Mouse (Mus musculus) liver, embryonic 11.5 days (tissue): Measurements from ENCODE around the gene Nrip3. TPM values are rescaled to one million over a fixed set of nuclear protein-coding genes. Genes with fewer than 3 reads are reported as not detected.

ENCODE experiments used
- polyA plus RNA-seq: library from polyadenylated mRNA; unstranded; fragments of >200 nt; fragmentation: Nextera tagmentation; extraction: Ambion mirVana; gene quantifications from 2 replicates; pipeline ENCODE4 v1.2.1, GENCODE M21; 2014

Nrip3 gene
- polyA plus RNA-seq, 1 experiment from 2014 or later: 0.52 TPM

Other genes with a start within 250 kb of the Nrip3 start
- gene St5, start 78.4 kb downstream of the Nrip3 start, polyA plus RNA-seq: 38.7 and 38.8 TPM in 2 replicates
- gene Akip1, start 78.3 kb downstream of the Nrip3 start, polyA plus RNA-seq: 52.7 and 54.9 TPM in 2 replicates
- gene BC051019, start 58.2 kb downstream of the Nrip3 start, polyA plus RNA-seq: 0.10 and 0.47 TPM in 2 replicates
- not detected in 2 replicates for gene Ascl3, start 50.3 kb downstream of the Nrip3 start, polyA plus RNA-seq
- 51.0 and 57.2 TPM in 2 replicates for gene Tmem9b, start 29.1 kb downstream of the Nrip3 start, polyA plus RNA-seq
- 0.38 and 0.44 TPM in 2 replicates for gene Scube2, start 83.7 kb upstream of the Nrip3 start, polyA plus RNA-seq
- gene Dennd5a, start 178.4 kb upstream of the Nrip3 start, polyA plus RNA-seq: 21.8 and 26.7 TPM in 2 replicates
- 65.0 and 72.6 TPM in 2 replicates for gene Tmem41b, start 204.9 kb upstream of the Nrip3 start, polyA plus RNA-seq
- 36.8 and 45.0 TPM in 2 replicates for gene Ipo7, start 236.2 kb upstream of the Nrip3 start, polyA plus RNA-seq